Mouse (Mus musculus) CH12.LX (cell line): Measurements from ENCODE around the gene Clba1. TPM values are rescaled to one million over a fixed set of nuclear protein-coding genes. Genes with fewer than 3 reads are reported as not detected.
A peak's percentile ranks its signal among the peaks of the same experiment; 100 is the strongest.

Source experiments
- DNase-seq: peaks from one replicate; pipeline ENCODE4 v3.0.0-alpha.2; 2013; ENCODE audit errors: extremely low read depth
- H3K27ac ChIP-seq: 2 replicates; pipeline ENCODE4 v1.5.1; 2012; ENCODE audit warnings: low read depth, mild to moderate bottlenecking, control low read depth, moderate library complexity; ENCODE audit not compliant: insufficient read depth
- H3K27me3 ChIP-seq: replicated peaks from 2 replicates; pipeline ENCODE3; 2012; ENCODE audit warnings: inconsistent platforms
- H3K36me3 ChIP-seq, 2 experiments: replicated peaks in 1 of 2; 2 replicates each; pipeline versions ENCODE3 to v1.6.1; 2012; ENCODE audit warnings: inconsistent platforms in 1 of 2, low read length in 1 of 2, mild to moderate bottlenecking in 1 of 2, mixed read lengths in 1 of 2, moderate library complexity in 1 of 2; ENCODE audit not compliant: control insufficient read depth in 1 of 2, insufficient read depth in 1 of 2
- H3K4me1 ChIP-seq, 2 experiments: 2 replicates each; pipeline ENCODE4 v1.6.1; 2012; ENCODE audit warnings: inconsistent platforms in 1 of 2, moderate library complexity in 1 of 2; ENCODE audit not compliant: insufficient read depth in 2 of 2, control insufficient read depth in 1 of 2
- H3K4me2 ChIP-seq: 2 replicates; pipeline ENCODE4 v1.6.1; 2012; ENCODE audit warnings: low read depth, mild to moderate bottlenecking, control low read depth; ENCODE audit not compliant: poor library complexity, insufficient read depth, severe bottlenecking
- H3K4me3 ChIP-seq, 3 experiments: fragments of 150-350 bp in 1 of 3; sonication (generic) in 1 of 3; replicated peaks in 1 of 3; 2 replicates each; pipeline versions ENCODE3 to v1.5.1; 2011 to 2012; ENCODE audit warnings: low read depth in 2 of 3, low read length in 2 of 3, mild to moderate bottlenecking in 2 of 3, moderate library complexity in 2 of 3, control low read depth in 1 of 3, improper control_type of control experiment in 1 of 3, inconsistent platforms in 1 of 3, mixed read lengths in 1 of 3; ENCODE audit not compliant: poor library complexity in 1 of 3
- H3K79me2 ChIP-seq: replicated peaks from 2 replicates; pipeline ENCODE4 v1.6.1; 2012; ENCODE audit warnings: mild to moderate bottlenecking, moderate library complexity; ENCODE audit not compliant: control insufficient read depth, poor library complexity, insufficient read depth, severe bottlenecking; ENCODE audit errors: extremely low read depth
- H3K9ac ChIP-seq: 2 replicates; pipeline ENCODE4 v1.6.1; 2012; ENCODE audit warnings: low read depth, mild to moderate bottlenecking, control low read depth, moderate library complexity; ENCODE audit not compliant: insufficient read depth
- H3K9me3 ChIP-seq: replicated peaks from 2 replicates; pipeline ENCODE3; 2012; ENCODE audit warnings: low read length, inconsistent platforms, mixed read lengths
- CHD1 ChIP-seq: IDR thresholded peaks from 2 replicates; pipeline ENCODE4 v1.6.1; 2012; ENCODE audit warnings: low read depth, low read length, improper control_type of control experiment, inconsistent platforms
- E2F4 ChIP-seq: IDR thresholded peaks from 2 replicates; pipeline ENCODE4 v1.6.1; 2011; ENCODE audit warnings: low read depth, low read length, improper control_type of control experiment; ENCODE audit not compliant: insufficient replicate concordance
- ELF1 ChIP-seq: IDR thresholded peaks from 2 replicates; pipeline ENCODE4 v1.6.1; 2014; ENCODE audit warnings: low read depth, mild to moderate bottlenecking, inconsistent platforms, low read length, improper control_type of control experiment
- EP300 ChIP-seq: IDR thresholded peaks from 2 replicates; pipeline ENCODE4 v1.6.1; 2011; ENCODE audit warnings: low read length, improper control_type of control experiment
- GABPA ChIP-seq: IDR thresholded peaks from 2 replicates; pipeline ENCODE4 v1.6.1; 2012; ENCODE audit warnings: low read depth, low read length, improper control_type of control experiment, inconsistent platforms; ENCODE audit not compliant: insufficient replicate concordance
- HCFC1 ChIP-seq: IDR thresholded peaks from 2 replicates; pipeline ENCODE4 v1.6.1; 2012; ENCODE audit warnings: low read depth, mild to moderate bottlenecking, inconsistent platforms, low read length, improper control_type of control experiment
- IRF4 ChIP-seq: IDR thresholded peaks from 2 replicates; pipeline ENCODE4 v1.6.1; 2014; ENCODE audit warnings: low read depth, mild to moderate bottlenecking, inconsistent platforms, low read length, improper control_type of control experiment
- MAFK ChIP-seq: IDR thresholded peaks from 2 replicates; pipeline ENCODE4 v1.6.1; 2011; ENCODE audit warnings: low read length, improper control_type of control experiment; ENCODE audit not compliant: insufficient replicate concordance
- MEF2A ChIP-seq: IDR thresholded peaks from 2 replicates; pipeline ENCODE4 v1.6.1; 2014; ENCODE audit warnings: low read depth, mild to moderate bottlenecking, inconsistent platforms, low read length, improper control_type of control experiment, borderline replicate concordance
- NRF1 ChIP-seq: IDR thresholded peaks from 2 replicates; pipeline ENCODE4 v1.6.1; 2014; ENCODE audit warnings: low read depth, mild to moderate bottlenecking, inconsistent platforms, low read length, improper control_type of control experiment, moderate library complexity
- POLR2AphosphoS2 ChIP-seq: IDR thresholded peaks from 2 replicates; pipeline ENCODE4 v1.6.1; 2011; ENCODE audit warnings: low read depth, low read length, improper control_type of control experiment
- RCOR1 ChIP-seq: conservative IDR thresholded peaks from 2 replicates; pipeline ENCODE4 v1.6.1; 2012; ENCODE audit warnings: low read depth, mild to moderate bottlenecking, inconsistent platforms, low read length, improper control_type of control experiment
- TBP ChIP-seq: conservative IDR thresholded peaks from 2 replicates; pipeline ENCODE4 v1.6.1; 2011; ENCODE audit warnings: low read depth, low read length, improper control_type of control experiment
- TCF12 ChIP-seq: IDR thresholded peaks from 2 replicates; pipeline ENCODE4 v1.6.1; 2014; ENCODE audit warnings: low read depth, mild to moderate bottlenecking, inconsistent platforms, low read length, improper control_type of control experiment
- UBTF ChIP-seq: IDR thresholded peaks from 2 replicates; pipeline ENCODE4 v1.6.1; 2012; ENCODE audit warnings: low read depth, mild to moderate bottlenecking, inconsistent platforms, low read length, improper control_type of control experiment, moderate library complexity
- USF1 ChIP-seq: IDR thresholded peaks from 2 replicates; pipeline ENCODE4 v1.6.1; 2014; ENCODE audit warnings: low read depth, mild to moderate bottlenecking, inconsistent platforms, low read length, improper control_type of control experiment
- ZC3H11A ChIP-seq: IDR thresholded peaks from 2 replicates; pipeline ENCODE4 v1.6.1; 2012; ENCODE audit warnings: low read depth, mild to moderate bottlenecking, inconsistent platforms, low read length, improper control_type of control experiment
- ZNF384 ChIP-seq: IDR thresholded peaks from 2 replicates; pipeline ENCODE4 v1.6.1; 2012; ENCODE audit warnings: low read depth, low read length, improper control_type of control experiment, inconsistent platforms
- dilution Hi-C: fragments of 300-500 bp; cut with MboI; formaldehyde crosslinking; loops from 2 replicates; pipeline ENCODE4 v1.14.3; 2020; ENCODE audit warnings: low sequenced_read_pairs; ENCODE audit not compliant: extremely low pct_unique_long_range_greater_than_20kb, extremely low pct_ligation_motif_present
- in situ Hi-C: fragments of 300-500 bp; cut with MboI; formaldehyde crosslinking; loops from 3 replicates; pipeline ENCODE4 v1.14.3; 2019; ENCODE audit warnings: low sequenced_read_pairs, low pct_ligation_motif_present, low pct_unique_long_range_greater_than_20kb, mixed read lengths
- polyA plus RNA-seq: library from polyadenylated mRNA; unstranded; fragments of >175 nt; gene quantifications from 2 replicates; pipeline ENCODE4 v1.2.1, GENCODE M21; 2012; ENCODE audit warnings: low read depth; ENCODE audit not compliant: insufficient read length
- total RNA-seq, 2 experiments: library from RNA; depleted of rRNA; stranded (reverse); fragments of 300-350 nt in 1 of 2; fragments of >200 nt in 1 of 2; gene quantifications; 2 replicates each; pipeline ENCODE4 v1.2.3; 2012 to 2014

Clba1 gene
- total and polyA plus RNA-seq, 3 experiments = 2.5 to 3.5 (median 3.5) TPM

DNA sequence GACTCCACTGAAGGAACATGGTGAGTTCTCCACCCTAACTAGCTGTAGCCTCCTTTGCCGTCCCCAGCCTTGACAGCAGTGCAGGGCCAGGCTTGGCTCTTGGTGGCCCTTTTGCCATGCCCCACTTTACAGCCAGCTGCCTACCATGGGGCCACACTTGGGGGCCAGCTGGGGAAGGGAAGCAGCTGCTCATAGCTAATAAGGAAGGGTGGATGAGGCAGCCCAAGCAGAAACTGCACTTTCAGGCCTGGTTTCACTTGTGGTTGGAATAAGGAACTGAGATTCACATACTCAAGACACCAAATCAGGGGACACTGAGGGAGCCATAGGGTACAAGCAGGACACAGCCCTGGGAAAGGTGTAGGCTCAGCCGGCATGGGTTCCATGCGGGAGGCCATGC lies 46.7 kb upstream of the Clba1 start (continued):
- TF ChIP-seq TCF12 (peak; percentile 99), MEF2A (peak; percentile 93), NRF1 (peak; percentile 54; the same call in 1 of the 2 replicates), MAFK (peak; percentile 82), ZC3H11A (no peak), GABPA (no peak), IRF4 (peak; percentile 99), ZNF384 (no peak), CHD1 (no peak), ELF1 (peak; percentile 67), UBTF (peak; percentile 51)

DNA sequence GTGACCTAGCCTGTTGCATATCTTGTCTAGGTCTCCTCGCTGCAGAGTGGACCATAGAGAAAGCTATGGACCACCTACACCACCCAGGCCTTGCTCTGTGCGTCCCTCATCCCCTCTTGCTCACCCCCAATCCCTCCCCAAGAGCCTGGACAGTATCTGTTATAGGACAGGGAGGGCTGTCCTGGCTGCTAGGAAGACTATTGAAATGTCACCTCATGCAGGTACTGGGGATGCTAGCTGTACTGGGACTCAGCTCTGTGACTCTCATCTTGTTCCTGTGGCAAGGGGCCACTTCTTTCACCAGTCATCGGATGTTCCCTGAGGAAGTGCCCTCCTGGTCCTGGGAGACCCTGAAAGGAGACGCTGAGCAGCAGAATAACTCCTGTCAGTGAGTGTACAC lies 45.6 kb upstream of the Clba1 start:
- H3K9me3 ChIP-seq = peaks cover 10% of the 10 kb centered on the region
- no peak for DNase-seq
- H3K4me1 ChIP-seq = peaks cover 12 to 30% of the 10 kb centered on the region in 2 experiments
- TF ChIP-seq HCFC1 = no peak
- TF ChIP-seq POLR2AphosphoS2 = no peak
- TF ChIP-seq MEF2A = no peak
- no peak for TF ChIP-seq USF1
- no peak for TF ChIP-seq E2F4
- no peak for TF ChIP-seq RCOR1
- no peaks in the 10 kb centered on the region for H3K27me3 ChIP-seq
- H3K4me2 ChIP-seq = peak overlapping the region; percentile 2; the same call in 1 of the 2 replicates
- no peak overlapping the region for H3K9ac ChIP-seq
- H3K27ac ChIP-seq = no peak overlapping the region
- H3K79me2 ChIP-seq = no peaks in the 10 kb centered on the region
- H3K36me3 ChIP-seq = peaks cover 42 to 52% of the 10 kb centered on the region in 2 experiments
- H3K4me3 ChIP-seq = peak overlapping the region; percentile 2 to 21 (median 16)
- dilution Hi-C loops (no loop called here), in situ Hi-C loops (no loop called here)

DNA sequence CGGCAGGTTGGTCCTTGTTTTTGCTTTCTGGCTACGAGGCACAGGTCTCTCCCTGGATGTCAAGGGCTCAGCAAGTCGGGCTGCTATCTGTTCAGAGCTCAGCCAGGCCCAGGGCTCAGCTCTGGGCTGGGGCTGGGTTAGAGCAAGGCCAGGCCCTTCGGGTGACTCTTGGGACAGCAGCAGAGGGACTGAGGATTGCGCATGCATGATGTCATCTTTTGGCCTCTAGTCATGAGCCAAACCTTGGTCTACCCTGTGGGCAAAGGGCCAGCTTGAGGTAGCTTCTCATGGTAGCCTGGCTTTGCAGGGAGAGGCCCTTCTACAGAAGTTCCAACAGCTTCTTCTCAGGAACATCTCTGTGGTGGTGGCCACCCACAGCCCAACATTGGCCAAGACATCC lies 44.6 kb upstream of the Clba1 start:
- dilution Hi-C loops (no loop called here), in situ Hi-C loops (no loop called here)
- Histone ChIP-seq H3K27me3 (no peaks in the 10 kb centered on the region), H3K4me3 (no peak overlapping the region), H3K9me3 (peaks cover 10% of the 10 kb centered on the region), H3K27ac (0 out of 2 replicates have a peak overlapping the region, but pooled peaks have one; percentile 3), H3K36me3 (peaks cover 52 to 62% of the 10 kb centered on the region in 2 experiments), H3K4me2 (no peak overlapping the region), H3K79me2 (no peaks in the 10 kb centered on the region), H3K9ac (no peak overlapping the region), H3K4me1 (peaks cover 12 to 30% of the 10 kb centered on the region in 2 experiments)
- no peak for DNase-seq
- TF ChIP-seq TBP = no peak
- no peak for TF ChIP-seq EP300
